Mouse (Mus musculus) heart, embryonic 13.5 days (tissue): Measurements from ENCODE around the gene Ripor2. TPM values are rescaled to one million over a fixed set of nuclear protein-coding genes. Genes with fewer than 3 reads are reported as not detected.

Source experiments
- ATAC-seq: fragments of 200-750 bp; cut with Nextera tagmentation; 2 replicates; pipeline ENCODE4 v1.8.0; 2017; ENCODE audit warnings: moderate TSS enrichment; ENCODE audit not compliant: insufficient number of reproducible peaks, low FRiP score, low TSS enrichment; ENCODE audit errors: extremely low read depth
- H3K27ac ChIP-seq: fragments of 300-500 bp; sonication (generic); replicated peaks from 2 replicates; pipeline ENCODE4 v1.5.1; 2015; ENCODE audit warnings: moderate library complexity, mild to moderate bottlenecking, inconsistent platforms
- H3K27me3 ChIP-seq: fragments of 300-500 bp; sonication (generic); replicated peaks from 2 replicates; pipeline ENCODE4 v1.6.1; 2015; ENCODE audit warnings: mild to moderate bottlenecking, inconsistent platforms
- H3K36me3 ChIP-seq: fragments of 300-500 bp; sonication (generic); 2 replicates; pipeline ENCODE4 v1.6.1; 2015; ENCODE audit warnings: mild to moderate bottlenecking, inconsistent platforms
- H3K4me1 ChIP-seq: fragments of 300-500 bp; sonication (generic); 2 replicates; pipeline ENCODE4 v1.6.1; 2015; ENCODE audit warnings: inconsistent platforms
- H3K4me2 ChIP-seq: fragments of 300-500 bp; sonication (generic); 2 replicates; pipeline ENCODE4 v1.6.1; 2015; ENCODE audit warnings: inconsistent platforms, mild to moderate bottlenecking, moderate library complexity
- H3K4me3 ChIP-seq: fragments of 300-500 bp; sonication (generic); 2 replicates; pipeline ENCODE4 v1.5.1; 2015; ENCODE audit warnings: moderate library complexity, mild to moderate bottlenecking, inconsistent platforms
- H3K9ac ChIP-seq: fragments of 300-500 bp; sonication (generic); 2 replicates; pipeline ENCODE4 v1.6.1; 2015; ENCODE audit warnings: inconsistent platforms, mild to moderate bottlenecking, moderate library complexity
- H3K9me3 ChIP-seq: fragments of 300-500 bp; sonication (generic); 2 replicates; pipeline ENCODE4 v1.6.1; 2016; ENCODE audit warnings: inconsistent platforms
- WGBS: fragments of 180-500 bp; shearing (Covaris S2); methylation state at CpG from one replicate; pipeline ENCODE4 v1.1.7; 2015; ENCODE audit warnings: mixed read lengths; 5-methylcytosine and 5-hydroxymethylcytosine counted together
- polyA plus RNA-seq: library from polyadenylated mRNA; unstranded; fragments of >200 nt; fragmentation: Nextera tagmentation; extraction: Ambion mirVana; gene quantifications from 2 replicates; pipeline ENCODE4 v1.2.1, GENCODE M21; 2015

The Ripor2 gene
- polyA plus RNA-seq, 1 experiment from 2014 or later, result 10.8 TPM

GRCm38 (mm10) chr13:24778026-24778425 lies 196.0 kb downstream of the Ripor2 start:
- H3K4me1 ChIP-seq, result peaks cover 8% of the 10 kb centered on the region
- no peak overlapping the region for H3K4me2 ChIP-seq
- no peak for ATAC-seq
- no peak overlapping the region for H3K4me3 ChIP-seq
- no peaks in the 10 kb centered on the region for H3K36me3 ChIP-seq
- no peaks in the 10 kb centered on the region for H3K27me3 ChIP-seq
- no peaks in the 10 kb centered on the region for H3K9me3 ChIP-seq
- H3K27ac ChIP-seq, result no peak overlapping the region
- H3K9ac ChIP-seq, result no peak overlapping the region
- 70% methylated on average over 2 of the region's 2 CpGs for WGBS

GRCm38 (mm10) chr13:24778706-24779380 lies 196.9 kb downstream of the Ripor2 start:
- Histone ChIP-seq H3K4me3 (no peak overlapping the region), H3K27me3 (no peaks in the 10 kb centered on the region), H3K9ac (no peak overlapping the region), H3K4me1 (peaks cover 8% of the 10 kb centered on the region), H3K27ac (peak overlapping the region; percentile 42; the same call in 1 of the 2 replicates), H3K9me3 (no peaks in the 10 kb centered on the region), H3K36me3 (no peaks in the 10 kb centered on the region), H3K4me2 (no peak overlapping the region)
- ATAC-seq, result no peak
- 68% methylated on average over 8 of the region's 8 CpGs for WGBS

- Histone ChIP-seq H3K36me3 (no peaks in the 10 kb centered on the region), H3K9ac (no peak overlapping the region), H3K4me1 (peaks cover 8% of the 10 kb centered on the region), H3K27ac (no peak overlapping the region), H3K4me2 (no peak overlapping the region), H3K4me3 (no peak overlapping the region), H3K9me3 (no peaks in the 10 kb centered on the region), H3K27me3 (no peaks in the 10 kb centered on the region)
- WGBS, result 61% methylated on average over 5 of the region's 5 CpGs
- ATAC-seq, result no peak
Observed at GRCm38 (mm10) chr13:24781916-24782315, 199.9 kb downstream of the Ripor2 start.

Other genes with a start within 250 kb of the Ripor2 start
- gene Armh2, start 159.0 kb downstream of the Ripor2 start, polyA plus RNA-seq, result not detected in 2 replicates
- gene Gmnn, start 179.7 kb downstream of the Ripor2 start, polyA plus RNA-seq, result 102 and 119 TPM in 2 replicates
- gene BC005537, start 219.5 kb downstream of the Ripor2 start, polyA plus RNA-seq, result 8.5 and 10.5 TPM in 2 replicates
- 210 and 242 TPM in 2 replicates for gene Acot13, start 249.4 kb downstream of the Ripor2 start, polyA plus RNA-seq
- gene Tdp2, start 249.5 kb downstream of the Ripor2 start, polyA plus RNA-seq, result 30.4 and 34.0 TPM in 2 replicates